Mouse (Mus musculus) midbrain, embryonic 14.5 days (tissue): ENCODE measurements around the gene Fam204a. TPM values are rescaled to one million over a fixed set of nuclear protein-coding genes. Genes with fewer than 3 reads are reported as not detected.

ENCODE experiments used
- ATAC-seq: fragments of 200-750 bp; cut with Nextera tagmentation; 2 replicates; pipeline ENCODE4 v1.8.0; 2017; ENCODE audit warnings: moderate number of reproducible peaks, moderate library complexity; ENCODE audit not compliant: low FRiP score, low TSS enrichment
- DNase-seq: peaks from one replicate; pipeline ENCODE4 v3.0.0-alpha.2; 2015
- H3K27ac ChIP-seq: fragments of 300-500 bp; sonication (generic); replicated peaks from 2 replicates; pipeline ENCODE4 v1.5.1; 2014; ENCODE audit warnings: mild to moderate bottlenecking, low read depth, low read length, moderate library complexity
- H3K27me3 ChIP-seq: fragments of 300-500 bp; sonication (generic); 2 replicates; pipeline ENCODE4 v1.6.1; 2014; ENCODE audit warnings: low read length, control low read depth, mixed read lengths; ENCODE audit not compliant: control insufficient read depth, insufficient read depth
- H3K36me3 ChIP-seq: fragments of 300-500 bp; sonication (generic); 2 replicates; pipeline ENCODE4 v1.6.1; 2014; ENCODE audit warnings: low read length, control low read depth; ENCODE audit not compliant: control insufficient read depth, insufficient read depth
- H3K4me1 ChIP-seq: fragments of 300-500 bp; sonication (generic); 2 replicates; pipeline ENCODE4 v1.6.1; 2014; ENCODE audit warnings: mild to moderate bottlenecking, antibody characterized with exemption, low read length, control low read depth; ENCODE audit not compliant: control insufficient read depth, insufficient read depth
- H3K4me2 ChIP-seq: fragments of 300-500 bp; sonication (generic); 2 replicates; pipeline ENCODE4 v1.6.1; 2014; ENCODE audit warnings: mild to moderate bottlenecking, low read length, moderate library complexity
- H3K4me3 ChIP-seq: fragments of 300-500 bp; sonication (generic); replicated peaks from 2 replicates; pipeline ENCODE4 v1.5.1; 2014; ENCODE audit warnings: low read depth, low read length
- H3K9ac ChIP-seq: fragments of 300-500 bp; sonication (generic); replicated peaks from 2 replicates; pipeline ENCODE4 v1.6.1; 2014; ENCODE audit warnings: mild to moderate bottlenecking, low read length, moderate library complexity
- H3K9me3 ChIP-seq: fragments of 300-500 bp; sonication (generic); 2 replicates; pipeline ENCODE4 v1.6.1; 2016; ENCODE audit warnings: low read length, control low read depth, mixed read lengths; ENCODE audit not compliant: control insufficient read depth
- whole genome bisulfite sequencing: fragments of 180-500 bp; shearing (Covaris S2); extraction: QIAGEN DNeasy Blood & Tissue Kit; methylation state at CpG from one replicate; pipeline ENCODE4 v1.1.7; 2014; 5-methylcytosine and 5-hydroxymethylcytosine counted together
- polyA plus RNA-seq: library from polyadenylated mRNA; unstranded; fragments of >200 nt; fragmentation: Nextera tagmentation; extraction: Ambion mirVana; gene quantifications from 2 replicates; pipeline ENCODE4 v1.2.1, GENCODE M21; 2014

Fam204a gene
- polyA plus RNA-seq: 91.5 and 98.1 TPM in 2 replicates

DNA sequence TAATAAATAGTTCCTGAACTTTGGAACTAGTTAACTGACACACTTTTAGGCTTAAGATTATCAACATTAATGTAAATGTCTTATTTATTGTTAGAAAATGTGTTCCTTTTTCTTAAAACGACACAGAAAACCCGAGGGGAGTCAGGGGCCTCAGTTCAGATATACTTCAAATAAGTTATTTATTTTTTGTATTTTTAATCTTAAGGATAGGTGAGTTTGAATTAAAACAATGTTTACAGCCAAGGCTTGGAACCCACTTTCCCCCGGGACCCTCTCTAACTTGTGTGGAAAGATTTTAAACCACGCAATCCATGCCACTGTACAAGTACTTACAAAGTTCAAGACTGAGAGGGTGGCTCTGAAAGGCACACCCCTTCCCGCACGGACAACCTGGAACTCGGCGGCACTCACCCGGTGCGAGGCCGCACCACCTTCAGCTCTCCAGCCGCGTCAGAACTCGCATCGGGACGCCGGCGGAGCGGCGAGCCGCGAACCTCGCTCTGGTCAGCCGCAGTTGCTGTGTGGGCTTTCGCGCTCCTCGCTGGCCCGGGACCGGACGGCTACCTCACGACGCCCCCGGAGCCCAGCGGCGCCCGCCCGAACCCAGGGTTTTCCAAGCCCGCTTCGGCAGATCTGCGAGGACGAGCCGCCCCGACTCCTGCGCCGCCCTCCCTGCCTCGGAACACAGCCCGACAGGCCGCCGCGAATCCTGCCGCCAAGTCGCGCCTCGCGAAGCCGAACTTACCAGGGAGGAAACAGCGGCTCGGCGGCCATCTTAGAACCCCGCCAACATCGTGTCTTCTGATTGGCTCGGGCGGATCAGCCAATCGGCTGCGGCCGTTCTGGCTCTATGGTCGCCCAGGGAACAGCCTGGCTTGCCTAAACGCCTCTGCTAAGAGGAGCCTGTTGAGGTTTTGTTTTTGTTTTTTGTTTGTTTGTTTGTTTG lies at the start of gene Fam204a:
Fam204a (minus strand) TSS at position 803 of the 946 bp plus-strand sequence.
- Histone ChIP-seq H3K4me3 (peak within 1 kb of the TSS; percentile 88), H3K9ac (peak within 1 kb of the TSS; percentile 81), H3K27me3 (no peaks in the 10 kb centered on the region), H3K27ac (peak within 1 kb of the TSS; percentile 97), H3K4me1 (peaks cover 13% of the 10 kb centered on the region), H3K9me3 (no peaks in the 10 kb centered on the region), H3K4me2 (peak within 1 kb of the TSS; percentile 59), H3K36me3 (no peaks in the 10 kb centered on the region)
- ATAC-seq: peak; percentile 99
- peak; percentile 98 for DNase-seq
- under 1% methylated on average over 68 of the region's 68 CpGs for WGBS

DNA sequence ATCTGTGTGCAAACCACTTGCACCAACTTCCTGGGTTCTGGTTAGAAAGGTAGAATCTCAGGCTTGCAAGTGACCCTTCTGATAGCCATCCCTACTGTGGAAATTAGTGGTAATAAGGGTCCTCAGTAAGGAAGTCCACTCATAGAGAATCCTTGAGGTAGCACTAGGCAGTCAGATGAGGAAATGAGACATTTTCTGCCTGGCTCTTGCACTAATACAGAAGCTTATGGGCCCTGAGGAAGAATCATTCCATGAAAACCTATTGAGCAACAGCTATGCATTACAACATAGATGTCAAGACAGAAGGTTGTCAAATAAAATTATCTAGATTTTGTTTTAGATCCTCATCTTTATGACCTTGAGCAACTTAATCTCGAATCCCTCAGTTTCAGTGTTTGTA lies 39.3 kb upstream of the Fam204a start:
- ATAC-seq (no peak), DNase-seq (no peak)
- no peaks in the 10 kb centered on the region for H3K27me3 ChIP-seq
- H3K9me3 ChIP-seq: no peaks in the 10 kb centered on the region
- no peaks in the 10 kb centered on the region for H3K4me1 ChIP-seq
- 70% methylated on average over 1 of the region's 1 CpGs for WGBS
- no peak overlapping the region for H3K27ac ChIP-seq
- H3K4me2 ChIP-seq: no peak overlapping the region
- H3K36me3 ChIP-seq: no peaks in the 10 kb centered on the region
- H3K9ac ChIP-seq: no peak overlapping the region
- no peak overlapping the region for H3K4me3 ChIP-seq

DNA sequence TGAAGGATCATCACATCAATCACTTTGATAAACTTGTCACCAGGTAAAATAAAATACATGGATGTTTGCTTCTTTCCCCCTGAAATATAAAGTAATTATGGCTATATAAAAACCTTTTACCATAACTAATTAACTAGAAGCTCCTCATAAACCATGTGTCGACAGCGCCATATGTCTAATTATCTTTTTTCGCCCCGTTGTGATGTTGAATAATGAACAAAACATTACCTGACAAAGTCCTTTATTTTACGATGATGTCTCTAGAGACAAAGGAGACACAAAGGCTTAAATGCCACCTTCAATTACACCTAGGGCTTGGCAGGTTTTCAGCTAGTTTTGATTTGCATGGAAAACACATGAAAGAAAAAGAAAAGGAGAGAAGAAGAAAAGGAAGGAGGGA lies 34.2 kb upstream of the Fam204a start:
- Histone ChIP-seq H3K27me3 (no peaks in the 10 kb centered on the region), H3K4me2 (no peak overlapping the region), H3K27ac (no peak overlapping the region), H3K4me1 (no peaks in the 10 kb centered on the region), H3K9me3 (no peaks in the 10 kb centered on the region), H3K9ac (no peak overlapping the region), H3K4me3 (no peak overlapping the region), H3K36me3 (no peaks in the 10 kb centered on the region)
- ATAC-seq: no peak
- DNase-seq: no peak
- 73% methylated on average over 5 of the region's 5 CpGs for WGBS

DNA sequence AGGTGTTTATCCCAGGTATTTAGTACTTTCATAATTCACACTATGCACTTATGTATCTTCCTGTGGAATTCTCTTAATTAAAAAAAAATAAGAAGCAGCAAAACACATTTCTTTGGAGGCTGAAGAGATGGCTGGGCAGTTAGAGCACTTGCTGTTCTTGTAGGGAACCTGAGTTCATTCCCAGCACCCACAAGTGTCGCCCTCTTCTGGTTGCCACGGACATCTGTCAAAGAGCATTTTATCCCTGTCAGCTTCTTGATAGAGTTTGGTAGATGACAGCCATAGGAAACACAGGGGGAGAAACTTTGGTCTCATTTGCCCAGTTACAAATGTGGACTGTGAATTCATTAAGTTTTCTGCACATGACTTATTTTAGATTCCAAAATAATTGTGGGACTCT lies 25.5 kb upstream of the Fam204a start:
- no peak overlapping the region for H3K9ac ChIP-seq
- no peak overlapping the region for H3K4me2 ChIP-seq
- H3K27me3 ChIP-seq: no peaks in the 10 kb centered on the region
- no peak overlapping the region for H3K27ac ChIP-seq
- no peak overlapping the region for H3K4me3 ChIP-seq
- DNase-seq (no peak), ATAC-seq (no peak)
- no peaks in the 10 kb centered on the region for H3K9me3 ChIP-seq
- no peaks in the 10 kb centered on the region for H3K36me3 ChIP-seq
- H3K4me1 ChIP-seq: no peaks in the 10 kb centered on the region
- 35% methylated on average over 2 of the region's 2 CpGs for WGBS

DNA sequence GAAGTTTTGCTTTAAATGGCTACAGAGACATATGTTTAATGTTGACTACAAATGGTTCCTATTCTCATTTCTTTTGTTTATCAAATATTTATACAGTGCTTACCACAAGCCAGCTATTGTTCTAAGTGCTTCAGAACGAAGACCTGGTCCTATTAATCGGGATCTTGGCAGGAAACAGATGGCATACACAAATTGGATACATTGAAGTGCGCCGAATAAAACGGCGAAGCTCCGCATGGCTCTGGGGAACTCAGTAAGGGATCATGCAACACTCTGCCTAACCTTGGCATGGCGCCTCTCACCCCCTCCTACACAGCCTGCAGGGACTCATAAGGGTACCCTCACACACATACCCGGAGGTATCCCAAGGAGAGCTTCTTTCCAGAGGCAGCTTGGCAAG lies 24.7 kb upstream of the Fam204a start:
- H3K27me3 ChIP-seq: no peaks in the 10 kb centered on the region
- no peaks in the 10 kb centered on the region for H3K9me3 ChIP-seq
- H3K4me2 ChIP-seq: no peak overlapping the region
- no peak for ATAC-seq
- no peaks in the 10 kb centered on the region for H3K36me3 ChIP-seq
- no peak overlapping the region for H3K9ac ChIP-seq
- H3K27ac ChIP-seq: no peak overlapping the region
- WGBS: 69% methylated on average over 9 of the region's 9 CpGs
- no peaks in the 10 kb centered on the region for H3K4me1 ChIP-seq
- no peak overlapping the region for H3K4me3 ChIP-seq
- peak; percentile 21 for DNase-seq

DNA sequence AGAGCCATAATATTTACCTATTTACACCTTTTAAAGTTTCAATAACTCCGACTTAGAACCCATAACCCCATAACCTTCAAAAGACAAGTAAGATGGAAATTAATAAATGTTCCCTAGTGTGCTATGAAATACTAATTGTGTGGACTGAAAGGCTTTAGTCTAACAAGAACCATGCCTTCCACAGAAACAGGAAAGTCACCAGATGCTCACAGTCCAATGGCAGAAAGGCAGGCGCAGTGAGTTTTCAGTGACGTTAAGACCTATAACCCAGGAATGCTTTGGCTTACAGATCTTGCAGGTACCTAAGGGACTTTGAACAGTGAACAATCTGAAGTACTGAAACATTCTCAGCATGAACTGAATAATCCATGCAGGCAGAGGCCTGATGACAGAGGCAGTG lies 18.7 kb upstream of the Fam204a start:
- ATAC-seq: no peak
- H3K27me3 ChIP-seq: no peaks in the 10 kb centered on the region

DNA sequence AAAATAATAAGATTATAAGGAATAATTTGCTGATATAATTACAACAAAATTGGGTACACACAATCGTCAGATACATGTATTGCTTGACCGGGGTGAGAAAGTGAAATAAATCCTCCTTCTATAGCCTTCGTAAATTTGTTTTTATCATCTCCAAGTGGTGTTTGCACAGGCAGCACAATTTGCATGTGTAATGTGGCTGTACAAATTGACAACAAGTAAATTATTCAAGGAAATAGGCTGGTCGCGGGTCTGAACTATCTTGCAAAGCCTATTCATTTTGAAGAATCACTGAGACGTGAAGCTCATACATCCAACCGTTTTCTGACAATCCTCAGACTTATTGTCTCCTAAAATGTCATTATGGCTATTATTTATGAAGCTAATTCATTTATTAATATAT lies 16.1 kb upstream of the Fam204a start:
- H3K4me3 ChIP-seq: no peak overlapping the region
- ATAC-seq: peak; percentile 40; the same call in 1 of the 2 replicates

More for the DNA sequence above, 18.7 kb upstream of the Fam204a start:
- Histone ChIP-seq H3K4me3 (no peak overlapping the region), H3K27ac (no peak overlapping the region), H3K9ac (no peak overlapping the region), H3K4me1 (peaks cover 16% of the 10 kb centered on the region; the same call in 1 of the 2 replicates), H3K36me3 (no peaks in the 10 kb centered on the region), H3K9me3 (no peaks in the 10 kb centered on the region), H3K4me2 (no peak overlapping the region)
- DNase-seq: no peak
- WGBS: 84% methylated on average over 3 of the region's 3 CpGs

DNA sequence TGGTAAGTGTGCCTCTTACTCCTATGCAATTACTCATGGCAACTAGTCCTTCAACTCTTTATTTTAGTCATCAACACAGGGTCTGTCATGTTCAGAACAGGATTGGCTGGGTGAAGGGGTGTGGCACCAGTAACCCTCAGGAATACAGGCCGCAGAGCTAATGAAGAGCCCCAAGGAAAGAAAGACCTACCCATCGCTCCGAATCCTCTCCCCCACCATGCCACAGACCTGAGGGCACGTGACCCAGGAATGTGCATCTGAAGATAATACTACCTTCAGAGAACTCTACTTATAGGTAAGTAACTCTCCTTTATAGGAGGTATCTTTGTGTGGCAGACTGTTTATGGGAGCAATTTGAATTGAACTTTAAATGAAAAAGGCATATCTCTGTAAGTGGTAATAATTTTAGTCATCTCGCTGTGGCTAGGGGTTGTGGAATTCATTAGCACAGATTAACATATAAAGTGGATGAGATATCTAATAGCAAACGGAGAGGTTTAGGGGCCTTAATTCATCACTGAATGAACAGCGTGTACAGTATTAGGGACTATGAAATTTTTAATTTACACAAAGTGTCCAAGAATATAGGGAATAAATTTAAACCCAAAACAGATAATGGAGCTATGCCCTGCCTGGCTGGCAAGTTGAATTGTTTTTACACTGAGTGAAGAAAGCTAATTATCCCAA lies 15.6 kb upstream of the Fam204a start:
- no peak overlapping the region for H3K4me2 ChIP-seq
- DNase-seq (peak; percentile 47), ATAC-seq (peak; percentile 63; the same call in 1 of the 2 replicates)

More for the DNA sequence above, 16.1 kb upstream of the Fam204a start:
- H3K9me3 ChIP-seq: no peaks in the 10 kb centered on the region
- peak overlapping the region; percentile 33 for H3K27ac ChIP-seq
- no peaks in the 10 kb centered on the region for H3K36me3 ChIP-seq
- peaks cover 16% of the 10 kb centered on the region; the same call in 1 of the 2 replicates for H3K4me1 ChIP-seq
- H3K4me2 ChIP-seq: no peak overlapping the region
- H3K9ac ChIP-seq: no peak overlapping the region
- WGBS: 21% methylated on average over 7 of the region's 7 CpGs
- peak; percentile 66 for DNase-seq
- H3K27me3 ChIP-seq: no peaks in the 10 kb centered on the region

More for the DNA sequence above, 15.6 kb upstream of the Fam204a start:
- no peak overlapping the region for H3K4me3 ChIP-seq
- no peak overlapping the region for H3K9ac ChIP-seq
- H3K36me3 ChIP-seq: no peaks in the 10 kb centered on the region
- 35% methylated on average over 7 of the region's 7 CpGs for WGBS
- peak overlapping the region; percentile 33 for H3K27ac ChIP-seq
- no peaks in the 10 kb centered on the region for H3K9me3 ChIP-seq
- no peaks in the 10 kb centered on the region for H3K27me3 ChIP-seq
- H3K4me1 ChIP-seq: peaks cover 16% of the 10 kb centered on the region; the same call in 1 of the 2 replicates
